Mouse (Mus musculus) limb, embryonic 15.5 days (tissue): Measurements from ENCODE around the gene Retn. TPM values are rescaled to one million over a fixed set of nuclear protein-coding genes. Genes with fewer than 3 reads are reported as not detected.
A peak's percentile ranks its signal among the peaks of the same experiment; 100 is the strongest.

Source experiments
- ATAC-seq: fragments of 200-750 bp; cut with Nextera tagmentation; 2 replicates; pipeline ENCODE4 v1.8.0; 2017; ENCODE audit warnings: low read depth, moderate TSS enrichment; ENCODE audit not compliant: insufficient number of reproducible peaks, low FRiP score, low TSS enrichment
- H3K27ac ChIP-seq: fragments of 300-500 bp; sonication (generic); 2 replicates; pipeline ENCODE4 v1.5.1; 2015; ENCODE audit warnings: moderate library complexity, mild to moderate bottlenecking, inconsistent platforms
- H3K27me3 ChIP-seq: fragments of 300-500 bp; sonication (generic); 2 replicates; pipeline ENCODE4 v1.6.1; 2015; ENCODE audit warnings: inconsistent platforms
- H3K36me3 ChIP-seq: fragments of 300-500 bp; sonication (generic); 2 replicates; pipeline ENCODE4 v1.6.1; 2015; ENCODE audit warnings: inconsistent platforms
- H3K4me1 ChIP-seq: fragments of 300-500 bp; sonication (generic); 2 replicates; pipeline ENCODE4 v1.6.1; 2015; ENCODE audit warnings: inconsistent platforms
- H3K4me2 ChIP-seq: fragments of 300-500 bp; sonication (generic); 2 replicates; pipeline ENCODE4 v1.6.1; 2015; ENCODE audit warnings: mild to moderate bottlenecking, inconsistent platforms
- H3K4me3 ChIP-seq: fragments of 300-500 bp; sonication (generic); 2 replicates; pipeline ENCODE4 v1.5.1; 2015; ENCODE audit warnings: mild to moderate bottlenecking, inconsistent platforms
- H3K9ac ChIP-seq: fragments of 300-500 bp; sonication (generic); 2 replicates; pipeline ENCODE4 v1.6.1; 2015; ENCODE audit warnings: inconsistent platforms
- H3K9me3 ChIP-seq: fragments of 300-500 bp; sonication (generic); 2 replicates; pipeline ENCODE4 v1.6.1; 2016; ENCODE audit warnings: inconsistent platforms
- WGBS: fragments of 180-500 bp; shearing (Covaris S2); methylation state at CpG from one replicate; pipeline ENCODE4 v1.1.7; 2015; 5-methylcytosine and 5-hydroxymethylcytosine counted together
- polyA plus RNA-seq: library from polyadenylated mRNA; unstranded; fragments of >200 nt; fragmentation: Nextera tagmentation; extraction: Ambion mirVana; gene quantifications from 2 replicates; pipeline ENCODE4 v1.2.1, GENCODE M21; 2015

The Retn gene
- polyA plus RNA-seq, 1 experiment from 2014 or later = not detected

GRCm38 (mm10) chr8:3631478-3631875 is 24.1 kb upstream of the Retn start:
- peaks cover 15% of the 10 kb centered on the region for H3K4me1 ChIP-seq
- no peaks in the 10 kb centered on the region for H3K9me3 ChIP-seq
- H3K27ac ChIP-seq = no peak overlapping the region
- peaks cover 21% of the 10 kb centered on the region; the same call in 1 of the 2 replicates for H3K27me3 ChIP-seq
- peak overlapping the region; percentile 26; the same call in 1 of the 2 replicates for H3K9ac ChIP-seq
- 0 out of 2 replicates have a peak, but pooled peaks have one; percentile 8 for ATAC-seq
- WGBS = 17% methylated on average over 8 of the region's 8 CpGs
- peak overlapping the region; percentile 68 for H3K4me2 ChIP-seq
- 0 out of 2 replicates have a peak, but pooled peaks cover 4% of the 10 kb centered on the region for H3K36me3 ChIP-seq
- peak overlapping the region; percentile 49 for H3K4me3 ChIP-seq

GRCm38 (mm10) chr8:3645804-3646203 is 9.8 kb upstream of the Retn start:
- no peaks in the 10 kb centered on the region for H3K27me3 ChIP-seq
- H3K4me3 ChIP-seq = no peak overlapping the region
- no peaks in the 10 kb centered on the region for H3K9me3 ChIP-seq
- H3K4me2 ChIP-seq = no peak overlapping the region
- 16% methylated on average over 5 of the region's 5 CpGs for WGBS
- no peaks in the 10 kb centered on the region for H3K36me3 ChIP-seq
- no peak overlapping the region for H3K27ac ChIP-seq
- H3K9ac ChIP-seq = no peak overlapping the region
- no peak for ATAC-seq
- no peaks in the 10 kb centered on the region for H3K4me1 ChIP-seq

- Histone ChIP-seq H3K9ac (no peak overlapping the region), H3K27ac (no peak overlapping the region), H3K9me3 (no peaks in the 10 kb centered on the region), H3K4me3 (no peak overlapping the region), H3K4me1 (no peaks in the 10 kb centered on the region), H3K36me3 (no peaks in the 10 kb centered on the region), H3K4me2 (no peak overlapping the region), H3K27me3 (no peaks in the 10 kb centered on the region)
- 83% methylated on average over 6 of the region's 6 CpGs for WGBS
- ATAC-seq = no peak
These were observed 8.6 kb upstream of the Retn start for GRCm38 (mm10) chr8:3646824-3647531.

GRCm38 (mm10) chr8:3647561-3647960 is 8.0 kb upstream of the Retn start:
- no peaks in the 10 kb centered on the region for H3K27me3 ChIP-seq
- no peaks in the 10 kb centered on the region for H3K9me3 ChIP-seq
- H3K4me3 ChIP-seq = no peak overlapping the region
- no peak overlapping the region for H3K4me2 ChIP-seq
- no peaks in the 10 kb centered on the region for H3K4me1 ChIP-seq
- H3K9ac ChIP-seq = no peak overlapping the region
- 62% methylated on average over 4 of the region's 4 CpGs for WGBS
- no peak for ATAC-seq
- H3K36me3 ChIP-seq = no peaks in the 10 kb centered on the region
- no peak overlapping the region for H3K27ac ChIP-seq

- Histone ChIP-seq H3K36me3 (no peaks in the 10 kb centered on the region), H3K9me3 (no peaks in the 10 kb centered on the region), H3K4me2 (no peak overlapping the region), H3K27me3 (no peaks in the 10 kb centered on the region), H3K4me3 (no peak overlapping the region), H3K4me1 (no peaks in the 10 kb centered on the region), H3K27ac (no peak overlapping the region), H3K9ac (no peak overlapping the region)
- WGBS = 63% methylated on average over 2 of the region's 2 CpGs
- ATAC-seq = no peak
These were observed 7.3 kb upstream of the Retn start for GRCm38 (mm10) chr8:3648268-3648667.

- H3K27ac ChIP-seq = no peak overlapping the region
- ATAC-seq = no peak
These were observed 6.6 kb upstream of the Retn start for GRCm38 (mm10) chr8:3648990-3649389.

GRCm38 (mm10) chr8:3652845-3653244 is 2.7 kb upstream of the Retn start:
- H3K36me3 ChIP-seq = no peaks in the 10 kb centered on the region
- H3K9ac ChIP-seq = no peak overlapping the region
- no peak overlapping the region for H3K4me2 ChIP-seq
- H3K9me3 ChIP-seq = no peaks in the 10 kb centered on the region
- H3K4me3 ChIP-seq = no peak overlapping the region
- H3K4me1 ChIP-seq = no peaks in the 10 kb centered on the region
- WGBS = 70% methylated on average over 3 of the region's 3 CpGs
- no peak for ATAC-seq
- H3K27me3 ChIP-seq = no peaks in the 10 kb centered on the region
- no peak overlapping the region for H3K27ac ChIP-seq

More at GRCm38 (mm10) chr8:3648990-3649389, 6.6 kb upstream of the Retn start:
- H3K9ac ChIP-seq = no peak overlapping the region
- no peaks in the 10 kb centered on the region for H3K9me3 ChIP-seq
- no peak overlapping the region for H3K4me3 ChIP-seq
- WGBS = 50% methylated on average over 1 of the region's 1 CpGs
- no peak overlapping the region for H3K4me2 ChIP-seq
- no peaks in the 10 kb centered on the region for H3K27me3 ChIP-seq
- H3K4me1 ChIP-seq = no peaks in the 10 kb centered on the region
- no peaks in the 10 kb centered on the region for H3K36me3 ChIP-seq

GRCm38 (mm10) chr8:3654726-3655508 is 653 bp upstream of the Retn start:
- no peak overlapping the region for H3K4me2 ChIP-seq
- 73% methylated on average over 11 of the region's 11 CpGs for WGBS
- no peaks in the 10 kb centered on the region for H3K27me3 ChIP-seq
- no peak overlapping the region for H3K9ac ChIP-seq
- ATAC-seq = no peak
- no peaks in the 10 kb centered on the region for H3K36me3 ChIP-seq
- H3K27ac ChIP-seq = no peak overlapping the region
- no peak overlapping the region for H3K4me3 ChIP-seq
- no peaks in the 10 kb centered on the region for H3K4me1 ChIP-seq
- H3K9me3 ChIP-seq = no peaks in the 10 kb centered on the region

- Histone ChIP-seq H3K4me3 (no peak overlapping the region), H3K27ac (no peak overlapping the region), H3K36me3 (no peaks in the 10 kb centered on the region), H3K4me1 (no peaks in the 10 kb centered on the region), H3K4me2 (no peak overlapping the region), H3K27me3 (no peaks in the 10 kb centered on the region), H3K9me3 (no peaks in the 10 kb centered on the region), H3K9ac (no peak overlapping the region)
- 18% methylated on average over 7 of the region's 7 CpGs for WGBS
- no peak for ATAC-seq
These were observed 1.3 kb downstream of the Retn start for GRCm38 (mm10) chr8:3656725-3657381.

- H3K4me3 ChIP-seq = no peak overlapping the region
- H3K4me1 ChIP-seq = no peaks in the 10 kb centered on the region
- no peak for ATAC-seq
- no peak overlapping the region for H3K4me2 ChIP-seq
- H3K27me3 ChIP-seq = no peaks in the 10 kb centered on the region
- WGBS = 83% methylated on average over 8 of the region's 8 CpGs
- H3K36me3 ChIP-seq = no peaks in the 10 kb centered on the region
- H3K27ac ChIP-seq = no peak overlapping the region
- H3K9me3 ChIP-seq = no peaks in the 10 kb centered on the region
- no peak overlapping the region for H3K9ac ChIP-seq
These were observed 5.3 kb downstream of the Retn start for GRCm38 (mm10) chr8:3660889-3661288.

- H3K27me3 ChIP-seq = no peaks in the 10 kb centered on the region
- H3K4me1 ChIP-seq = no peaks in the 10 kb centered on the region
- no peak overlapping the region for H3K4me3 ChIP-seq
- H3K9me3 ChIP-seq = no peaks in the 10 kb centered on the region
- no peak overlapping the region for H3K9ac ChIP-seq
- no peaks in the 10 kb centered on the region for H3K36me3 ChIP-seq
- WGBS = 59% methylated on average over 4 of the region's 5 CpGs
- H3K27ac ChIP-seq = no peak overlapping the region
- no peak for ATAC-seq
- H3K4me2 ChIP-seq = no peak overlapping the region
These were observed 8.8 kb downstream of the Retn start for GRCm38 (mm10) chr8:3664405-3664804.

- Histone ChIP-seq H3K27ac (no peak within 1 kb of the TSS), H3K36me3 (no peaks in the 10 kb centered on the region), H3K9me3 (no peaks in the 10 kb centered on the region), H3K4me2 (no peak within 1 kb of the TSS), H3K27me3 (no peaks in the 10 kb centered on the region), H3K4me1 (no peaks in the 10 kb centered on the region), H3K4me3 (no peak within 1 kb of the TSS), H3K9ac (no peak within 1 kb of the TSS)
- WGBS = 68% methylated on average over 6 of the region's 6 CpGs
- no peak for ATAC-seq
These were observed 9.9 kb downstream of the Retn start, which contains the start of gene Mcemp1 for GRCm38 (mm10) chr8:3665507-3665906. TSS of gene Mcemp1 (plus strand) at chr8:3665754.
